Mouse (Mus musculus): ENCODE results near the gene Pigo. TPM values are rescaled to one million over a fixed set of nuclear protein-coding genes. Genes with fewer than 3 reads are reported as not detected.

Gene Pigo
- 21.4 and 25.3 TPM in 2 replicates for polyA plus RNA-seq (2015; fragmentation: Nextera tagmentation; extraction: Ambion mirVana)

- no peaks in the 10 kb centered on the region for H3K9me3 ChIP-seq (replicated peaks)
- no peaks in the 10 kb centered on the region for H3K27me3 ChIP-seq
- 9% methylated on average over 42 of the region's 42 CpGs for WGBS
- peak within 1 kb of the TSS; percentile 70 for H3K9ac ChIP-seq
- H3K27ac ChIP-seq = peak within 1 kb of the TSS; percentile 93
- peaks cover 25% of the 10 kb centered on the region for H3K4me1 ChIP-seq
- H3K36me3 ChIP-seq (ENCODE audit: poor library complexity, severe bottlenecking) = peaks cover 68% of the 10 kb centered on the region
- H3K4me3 ChIP-seq = peak within 1 kb of the TSS; percentile 65
- H3K4me2 ChIP-seq = peak within 1 kb of the TSS; percentile 76
- peak; percentile 95 for ATAC-seq
Observed at GRCm38 (mm10) chr4:43025084-43025960, at the start of gene Pigo. Gene Pigo (minus strand): TSS chr4:43025819.

GRCm38 (mm10) chr4:43074923-43075322, 49.3 kb upstream of the Pigo start:
- Histone ChIP-seq H3K4me1 (no peaks in the 10 kb centered on the region), H3K36me3 (ENCODE audit: poor library complexity, severe bottlenecking) (no peaks in the 10 kb centered on the region), H3K4me3 (no peak overlapping the region), H3K4me2 (no peak overlapping the region), H3K27me3 (no peaks in the 10 kb centered on the region), H3K9me3 (replicated peaks) (no peaks in the 10 kb centered on the region), H3K9ac (no peak overlapping the region), H3K27ac (no peak overlapping the region)
- ATAC-seq = no peak

GRCm38 (mm10) chr4:43065471-43065870, 39.9 kb upstream of the Pigo start:
- H3K36me3 ChIP-seq (ENCODE audit: poor library complexity, severe bottlenecking) = 0 out of 2 replicates have a peak, but pooled peaks cover 2% of the 10 kb centered on the region
- H3K4me1 ChIP-seq = peaks cover 5% of the 10 kb centered on the region; the same call in 1 of the 2 replicates
- no peak for ATAC-seq
- 92% methylated on average over 4 of the region's 4 CpGs for WGBS
- no peak overlapping the region for H3K4me3 ChIP-seq
- no peaks in the 10 kb centered on the region for H3K9me3 ChIP-seq (replicated peaks)
- H3K9ac ChIP-seq = no peak overlapping the region
- H3K27ac ChIP-seq = no peak overlapping the region
- no peaks in the 10 kb centered on the region for H3K27me3 ChIP-seq
- no peak overlapping the region for H3K4me2 ChIP-seq

GRCm38 (mm10) chr4:43060286-43060685, 34.7 kb upstream of the Pigo start:
- H3K36me3 ChIP-seq (ENCODE audit: poor library complexity, severe bottlenecking) = 0 out of 2 replicates have a peak, but pooled peaks cover 1% of the 10 kb centered on the region
- no peaks in the 10 kb centered on the region for H3K27me3 ChIP-seq
- 0 out of 2 replicates have a peak overlapping the region, but pooled peaks have one; percentile 79 for H3K4me3 ChIP-seq
- H3K4me1 ChIP-seq = peaks cover 21% of the 10 kb centered on the region
- WGBS = 32% methylated on average over 3 of the region's 3 CpGs
- H3K9ac ChIP-seq = no peak overlapping the region
- peak overlapping the region; percentile 75 for H3K4me2 ChIP-seq
- no peaks in the 10 kb centered on the region for H3K9me3 ChIP-seq (replicated peaks)
- H3K27ac ChIP-seq = no peak overlapping the region
- no peak for ATAC-seq

- Histone ChIP-seq H3K4me1 (peaks cover 21% of the 10 kb centered on the region), H3K27me3 (no peaks in the 10 kb centered on the region), H3K36me3 (ENCODE audit: poor library complexity, severe bottlenecking) (no peaks in the 10 kb centered on the region), H3K4me2 (peak overlapping the region; percentile 75), H3K9me3 (replicated peaks) (no peaks in the 10 kb centered on the region), H3K9ac (peak overlapping the region; percentile 84), H3K4me3 (peak overlapping the region; percentile 79), H3K27ac (no peak overlapping the region)
- WGBS = 32% methylated on average over 3 of the region's 3 CpGs
- no peak for ATAC-seq
Observed at GRCm38 (mm10) chr4:43059697-43060096, 34.1 kb upstream of the Pigo start.

GRCm38 (mm10) chr4:43058753-43059654, 33.4 kb upstream of the Pigo start, which contains the start of gene Unc13b:
Gene Unc13b (plus strand): TSS chr4:43058953.
- Histone ChIP-seq H3K4me1 (peaks cover 21% of the 10 kb centered on the region), H3K4me3 (peak within 1 kb of the TSS; percentile 79), H3K4me2 (peak within 1 kb of the TSS; percentile 75), H3K27ac (peak within 1 kb of the TSS; percentile 85), H3K36me3 (ENCODE audit: poor library complexity, severe bottlenecking) (no peaks in the 10 kb centered on the region), H3K9ac (peak within 1 kb of the TSS; percentile 84), H3K27me3 (no peaks in the 10 kb centered on the region), H3K9me3 (replicated peaks) (no peaks in the 10 kb centered on the region)
- WGBS = under 1% methylated on average over 76 of the region's 90 CpGs
- ATAC-seq = peak; percentile 99

- Histone ChIP-seq H3K9me3 (replicated peaks) (no peaks in the 10 kb centered on the region), H3K4me1 (peaks cover 21% of the 10 kb centered on the region), H3K27ac (peak overlapping the region; percentile 15; the same call in 1 of the 2 replicates), H3K4me3 (peak overlapping the region; percentile 79), H3K4me2 (peak overlapping the region; percentile 75), H3K36me3 (ENCODE audit: poor library complexity, severe bottlenecking) (no peaks in the 10 kb centered on the region), H3K9ac (0 out of 2 replicates have a peak overlapping the region, but pooled peaks have one; percentile 84), H3K27me3 (no peaks in the 10 kb centered on the region)
- peak; percentile 55 for ATAC-seq
- WGBS = 16% methylated on average over 8 of the region's 8 CpGs
Observed at GRCm38 (mm10) chr4:43058392-43058752, 32.8 kb upstream of the Pigo start.

GRCm38 (mm10) chr4:43057654-43058053, 32.0 kb upstream of the Pigo start:
- Histone ChIP-seq H3K4me2 (no peak overlapping the region), H3K9me3 (replicated peaks) (no peaks in the 10 kb centered on the region), H3K36me3 (ENCODE audit: poor library complexity, severe bottlenecking) (no peaks in the 10 kb centered on the region), H3K9ac (no peak overlapping the region), H3K4me1 (peaks cover 21% of the 10 kb centered on the region), H3K27ac (no peak overlapping the region), H3K27me3 (no peaks in the 10 kb centered on the region), H3K4me3 (no peak overlapping the region)
- WGBS = 96% methylated on average over 5 of the region's 5 CpGs
- ATAC-seq = no peak

GRCm38 (mm10) chr4:43052627-43053026, 27.0 kb upstream of the Pigo start:
- Histone ChIP-seq H3K4me3 (no peak overlapping the region), H3K27ac (no peak overlapping the region), H3K4me2 (no peak overlapping the region), H3K4me1 (no peaks in the 10 kb centered on the region), H3K9me3 (replicated peaks) (no peaks in the 10 kb centered on the region), H3K36me3 (ENCODE audit: poor library complexity, severe bottlenecking) (no peaks in the 10 kb centered on the region), H3K27me3 (no peaks in the 10 kb centered on the region), H3K9ac (no peak overlapping the region)
- 8% methylated on average over 4 of the region's 4 CpGs for WGBS
- no peak for ATAC-seq

- Histone ChIP-seq H3K27ac (no peak overlapping the region), H3K9ac (no peak overlapping the region), H3K9me3 (replicated peaks) (no peaks in the 10 kb centered on the region), H3K36me3 (ENCODE audit: poor library complexity, severe bottlenecking) (no peaks in the 10 kb centered on the region), H3K27me3 (no peaks in the 10 kb centered on the region), H3K4me1 (peaks cover 31% of the 10 kb centered on the region), H3K4me3 (no peak overlapping the region), H3K4me2 (peak overlapping the region; percentile 71)
- ATAC-seq = no peak
- 7% methylated on average over 5 of the region's 5 CpGs for WGBS
Observed at GRCm38 (mm10) chr4:43047231-43047630, 21.6 kb upstream of the Pigo start.

- 63% methylated on average over 5 of the region's 5 CpGs for WGBS
- ATAC-seq = no peak
- H3K4me1 ChIP-seq = peaks cover 31% of the 10 kb centered on the region
- no peaks in the 10 kb centered on the region for H3K36me3 ChIP-seq (ENCODE audit: poor library complexity, severe bottlenecking)
- no peaks in the 10 kb centered on the region for H3K27me3 ChIP-seq
- H3K9ac ChIP-seq = 0 out of 2 replicates have a peak overlapping the region, but pooled peaks have one; percentile 34
- peak overlapping the region; percentile 71 for H3K4me2 ChIP-seq
- H3K4me3 ChIP-seq = 0 out of 2 replicates have a peak overlapping the region, but pooled peaks have one; percentile 7
- H3K27ac ChIP-seq = peak overlapping the region; percentile 10; the same call in 1 of the 2 replicates
- no peaks in the 10 kb centered on the region for H3K9me3 ChIP-seq (replicated peaks)
Observed at GRCm38 (mm10) chr4:43046607-43047006, 21.0 kb upstream of the Pigo start.
